Mouse (Mus musculus): ENCODE measurements around the gene Pramef8.
"Not testable (repeated sequence)": the region's sequence is repeated elsewhere in the genome, so short reads cannot be mapped to it uniquely, and the experiment has no call there.

Gene Pramef8

DNA sequence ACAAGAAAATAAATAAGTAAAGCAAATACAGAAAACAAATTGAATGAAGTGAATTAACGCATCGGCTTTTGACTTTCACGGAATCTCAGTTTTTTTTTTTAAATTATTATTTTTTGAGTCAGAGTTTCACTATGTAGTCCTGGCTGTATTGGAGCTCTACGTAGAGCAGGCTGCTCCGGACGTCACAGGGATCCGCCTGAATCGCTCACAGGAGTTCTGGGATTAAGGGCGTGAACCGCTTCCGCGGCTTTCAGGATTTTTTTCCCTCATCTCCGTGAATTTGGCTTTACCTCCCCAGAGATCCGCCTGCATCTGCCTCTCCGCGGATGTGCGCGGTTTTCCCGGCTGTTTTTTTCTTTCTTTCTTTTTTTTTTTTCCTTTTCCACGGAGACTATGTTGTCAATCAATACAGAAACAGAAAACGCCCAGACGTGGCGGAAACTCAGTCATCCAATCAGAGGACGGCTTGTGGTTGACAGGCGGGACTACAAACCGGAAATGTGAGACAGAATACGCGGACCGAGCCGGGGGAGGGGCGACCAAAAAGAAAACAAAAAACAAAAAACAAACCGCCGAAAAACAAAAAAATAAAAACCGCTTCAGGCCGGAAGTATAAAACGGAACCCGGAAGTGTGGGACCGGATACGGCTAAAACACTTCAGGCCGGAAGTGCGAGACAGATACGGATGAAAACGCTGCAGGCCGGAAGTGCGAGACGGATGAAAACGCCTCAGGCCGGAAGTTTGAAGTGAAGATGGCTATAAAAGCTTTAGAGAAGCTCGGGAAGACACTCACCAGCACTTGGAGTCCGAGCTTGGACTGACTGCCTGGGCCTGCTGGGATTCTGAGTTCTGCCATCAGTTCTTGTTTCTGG, at the start of gene Pramef8:
TSS of gene Pramef8 (plus strand) at position 208 of the 874 bp plus-strand sequence.
- ATAC-seq (ENCODE audit: insufficient number of reproducible peaks, low FRiP score, low TSS enrichment), result peak; percentile 97

DNA sequence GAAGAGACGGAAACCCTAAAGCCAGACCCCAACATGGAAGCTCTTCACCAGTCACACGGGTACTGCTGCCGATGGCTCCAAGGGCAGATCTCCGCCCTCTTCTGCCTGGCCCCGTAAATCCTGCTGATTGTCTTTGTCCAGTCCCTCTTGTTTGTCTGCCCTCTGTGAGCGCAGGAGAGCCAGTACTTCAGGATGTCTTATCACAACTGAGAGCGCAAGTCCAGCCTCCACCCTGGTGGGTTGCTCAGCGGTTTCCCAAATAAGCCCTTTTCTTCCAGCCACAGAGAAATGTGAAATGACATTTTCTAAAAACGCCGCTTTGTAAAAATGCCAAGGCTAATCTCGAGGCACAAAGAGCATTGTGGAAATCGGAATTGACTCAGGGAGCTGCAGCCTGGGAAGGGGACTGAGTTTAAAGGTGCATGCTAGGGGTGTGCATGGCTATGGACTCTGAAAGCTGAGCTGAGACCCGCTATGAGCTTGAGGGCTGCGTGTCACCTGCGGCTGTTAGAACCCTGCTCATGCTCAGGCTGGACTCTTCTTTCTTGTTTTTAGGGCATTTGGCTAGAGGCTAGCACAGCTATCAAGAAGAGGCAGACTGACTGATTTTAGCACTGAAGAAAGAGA, 45.7 kb upstream of the Pramef8 start:
- no peak for ATAC-seq (ENCODE audit: insufficient number of reproducible peaks, low FRiP score, low TSS enrichment)

DNA sequence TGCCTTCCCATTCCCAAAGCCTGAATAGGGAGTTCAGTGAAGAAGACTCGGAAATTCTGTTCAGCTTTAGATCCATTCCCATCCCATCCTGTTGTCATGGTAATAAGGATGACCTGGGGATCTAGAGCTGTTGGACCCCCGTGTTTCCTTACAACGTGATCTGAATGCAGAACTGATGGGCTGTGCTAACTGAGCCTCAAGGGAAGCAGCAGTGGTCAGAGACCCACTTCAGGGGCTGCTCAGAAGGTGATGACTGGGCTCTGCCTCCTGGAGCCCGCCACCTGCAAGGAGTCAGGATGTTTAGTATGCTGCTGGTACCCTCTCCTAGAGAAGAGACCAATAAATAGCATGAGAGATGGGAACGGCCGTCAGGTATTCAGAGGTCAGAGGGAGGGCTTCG, 32.7 kb upstream of the Pramef8 start:
- ATAC-seq (ENCODE audit: insufficient number of reproducible peaks, low FRiP score, low TSS enrichment), result no peak

DNA sequence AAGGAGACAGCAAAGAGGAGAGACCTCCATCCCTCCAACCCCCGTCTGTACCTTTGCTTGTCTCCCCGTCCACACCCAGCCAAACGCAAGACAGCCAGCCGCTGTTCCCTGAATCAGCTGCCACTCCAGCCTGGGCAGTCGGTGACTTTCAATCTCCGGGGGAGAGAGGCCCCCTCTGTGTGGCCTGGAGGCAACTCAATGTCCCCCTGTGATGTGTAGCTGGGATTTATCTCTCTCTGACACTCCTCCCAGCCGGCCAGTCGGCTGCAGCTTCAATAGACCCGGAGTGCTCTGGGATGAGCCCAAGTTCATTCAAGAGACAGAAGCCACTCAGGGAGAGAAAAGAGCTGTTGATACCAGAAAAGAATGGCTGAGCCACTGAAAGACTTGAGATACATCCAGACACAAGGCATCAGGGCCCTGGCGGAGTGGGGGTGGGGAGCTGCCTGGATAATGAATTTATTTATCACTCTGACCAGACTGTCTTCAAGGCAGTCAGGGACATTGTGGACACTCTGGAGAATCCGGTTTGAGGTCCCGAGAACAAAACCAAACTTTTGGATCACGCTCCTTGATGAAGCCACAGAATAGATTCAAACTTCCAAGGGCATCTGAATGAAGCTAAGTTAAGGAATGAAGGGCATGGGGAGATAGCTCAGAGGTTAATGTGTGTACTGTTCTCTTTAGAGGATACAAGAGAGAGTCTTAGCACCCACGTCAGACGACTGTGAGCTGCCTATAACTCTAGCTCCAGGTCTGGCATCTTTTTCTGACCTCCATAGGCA, 32.1 kb upstream of the Pramef8 start:
- no peak for ATAC-seq (ENCODE audit: insufficient number of reproducible peaks, low FRiP score, low TSS enrichment)

DNA sequence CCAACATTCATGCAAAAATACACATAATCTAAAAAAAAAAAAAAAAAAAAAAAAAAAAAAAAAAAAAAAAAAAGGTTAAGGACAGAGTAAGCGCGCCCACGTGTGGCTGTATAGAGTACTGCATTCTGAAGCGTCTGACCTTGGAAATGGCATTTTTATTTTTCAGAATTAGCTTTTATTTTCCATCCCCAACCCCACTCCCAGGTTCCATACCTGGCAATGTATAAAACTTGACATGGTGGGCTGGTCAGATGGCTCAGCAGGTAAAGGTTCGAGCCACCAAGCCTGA, 31.6 kb upstream of the Pramef8 start:
- no peak for ATAC-seq (ENCODE audit: insufficient number of reproducible peaks, low FRiP score, low TSS enrichment)

DNA sequence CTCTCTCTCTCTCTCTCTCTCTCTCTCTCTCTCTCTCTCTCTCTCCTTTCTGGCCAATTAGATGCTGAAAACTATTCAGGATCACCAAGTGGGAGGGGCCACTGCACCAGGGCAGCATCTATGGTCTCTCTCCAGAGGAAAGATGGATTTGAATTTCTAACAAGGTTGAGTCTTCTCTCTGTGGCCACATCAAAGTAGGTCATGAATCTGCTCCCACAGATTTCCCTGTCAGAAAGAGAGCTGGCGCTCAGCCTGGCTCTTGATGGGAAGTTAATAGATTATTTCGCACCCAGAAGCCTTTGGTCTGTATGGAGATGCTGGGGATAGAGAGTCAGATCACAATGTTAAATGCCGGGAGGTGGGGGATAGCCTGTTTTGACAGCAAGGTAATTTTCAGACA, 30.1 kb upstream of the Pramef8 start:
- ATAC-seq (ENCODE audit: insufficient number of reproducible peaks, low FRiP score, low TSS enrichment), result peak; percentile 52; the same call in 1 of the 2 replicates

DNA sequence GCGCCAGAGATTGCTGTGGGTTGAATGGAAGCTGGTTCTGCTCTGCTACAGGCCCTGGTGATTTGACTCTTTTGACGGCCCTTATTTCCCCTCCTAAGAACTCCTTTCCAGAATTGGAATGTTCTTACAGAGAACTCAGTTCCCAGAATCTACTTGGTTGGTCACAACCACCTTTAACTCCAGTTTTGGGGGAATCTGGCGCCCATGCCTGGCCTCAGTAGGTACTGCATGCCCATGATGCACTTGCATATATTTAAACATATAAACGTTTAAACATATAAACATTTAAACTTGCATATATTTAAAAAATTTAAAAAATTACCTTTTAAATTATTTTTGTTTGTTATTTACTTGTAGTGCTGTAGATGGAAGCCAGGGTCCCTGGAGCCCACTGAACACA, 28.6 kb upstream of the Pramef8 start:
- no peak for ATAC-seq (ENCODE audit: insufficient number of reproducible peaks, low FRiP score, low TSS enrichment)

DNA sequence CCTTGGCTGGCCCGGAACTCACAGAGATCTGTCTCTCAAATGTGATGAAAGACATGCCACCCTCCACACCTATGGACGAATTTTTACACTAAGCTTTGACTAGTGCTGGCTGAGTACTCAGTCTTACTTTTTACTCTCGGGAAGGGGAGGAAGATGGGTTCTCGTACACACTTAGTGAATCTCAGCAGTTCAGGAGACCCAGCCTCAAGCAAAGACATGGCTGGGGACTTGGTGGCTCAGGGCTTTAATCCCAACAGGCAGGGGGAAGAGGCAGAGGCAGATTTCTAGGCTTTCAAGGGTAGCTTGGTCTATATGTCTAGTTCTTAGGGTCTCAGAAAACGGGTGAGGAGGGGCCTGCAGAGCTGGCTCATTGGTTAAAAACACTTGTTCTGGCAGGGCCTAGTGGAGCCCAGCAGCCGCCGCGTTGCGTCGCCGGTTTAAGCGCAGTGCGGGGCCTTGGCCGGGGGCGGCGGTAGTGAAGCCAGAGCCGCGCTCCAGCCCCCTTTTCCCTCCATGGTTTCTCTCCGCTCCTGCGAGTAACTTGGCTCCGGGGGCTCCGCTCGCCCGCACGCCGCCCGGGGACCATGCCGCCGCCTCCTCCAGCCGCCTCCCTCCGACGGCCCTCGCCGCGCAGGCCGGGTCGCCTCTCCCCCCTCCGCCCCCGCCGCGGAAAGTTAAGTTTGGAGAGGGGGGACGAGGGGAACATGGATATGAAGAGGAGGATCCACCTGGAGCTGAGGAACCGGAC, 23.1 kb upstream of the Pramef8 start:
- peak; percentile 58; the same call in 1 of the 2 replicates for ATAC-seq (ENCODE audit: insufficient number of reproducible peaks, low FRiP score, low TSS enrichment)

DNA sequence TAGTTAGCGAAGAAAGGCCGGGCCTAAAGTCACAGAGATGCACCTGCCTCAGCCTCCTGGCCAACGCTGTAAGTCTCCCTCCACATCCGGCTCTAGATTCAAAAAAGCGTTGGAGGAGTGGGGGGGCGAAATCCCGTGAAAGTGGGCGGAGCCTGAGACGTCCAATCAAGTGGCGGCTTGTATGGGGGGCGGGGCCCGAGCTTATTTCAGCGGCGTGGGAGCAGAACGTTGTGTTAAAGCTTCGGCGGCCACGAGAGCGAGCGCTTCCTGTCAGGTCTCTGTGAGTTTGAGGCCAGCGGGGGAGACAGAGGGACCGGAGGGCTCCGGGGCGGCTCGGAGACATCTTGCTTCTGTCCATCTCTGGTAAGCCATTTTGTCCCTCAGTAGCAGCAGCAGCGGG, 18.0 kb upstream of the Pramef8 start, which contains the start of gene Pramel1:
TSS of gene Pramel1 (plus strand) at position 248 of the 400 bp plus-strand sequence.
- no peak for ATAC-seq (ENCODE audit: insufficient number of reproducible peaks, low FRiP score, low TSS enrichment)

DNA sequence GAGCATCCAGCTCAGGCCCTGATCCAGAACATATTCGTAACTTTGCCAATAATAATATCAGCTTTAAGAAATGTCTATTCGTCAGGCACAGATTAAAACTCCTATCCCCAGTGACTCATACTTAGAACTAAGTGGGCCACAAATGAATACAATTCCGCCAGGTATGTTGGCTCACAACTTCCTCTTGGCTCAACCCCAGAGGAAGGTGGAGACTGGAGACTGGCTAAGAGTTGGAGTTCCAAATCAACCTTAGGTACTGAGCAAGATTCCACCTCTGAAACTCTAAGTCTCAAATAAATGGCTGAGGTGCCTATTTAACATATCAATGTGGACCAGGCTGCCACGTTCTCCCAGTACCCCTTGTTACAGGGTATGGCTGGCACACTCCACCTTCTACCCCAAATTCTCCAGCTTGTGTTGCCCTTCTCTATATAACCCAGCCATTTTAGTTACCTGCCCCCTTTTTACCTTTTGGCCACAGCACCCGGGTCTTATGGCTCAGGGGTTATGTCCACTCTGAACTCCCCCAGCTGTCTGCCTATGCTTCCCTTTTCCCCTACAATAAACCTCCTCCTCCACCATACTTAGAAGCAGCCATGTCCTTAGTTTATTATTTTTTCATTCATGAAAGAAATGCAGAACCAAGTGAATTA, 534 bp upstream of the Pramef8 start:
- ATAC-seq (ENCODE audit: insufficient number of reproducible peaks, low FRiP score, low TSS enrichment), result no peak

DNA sequence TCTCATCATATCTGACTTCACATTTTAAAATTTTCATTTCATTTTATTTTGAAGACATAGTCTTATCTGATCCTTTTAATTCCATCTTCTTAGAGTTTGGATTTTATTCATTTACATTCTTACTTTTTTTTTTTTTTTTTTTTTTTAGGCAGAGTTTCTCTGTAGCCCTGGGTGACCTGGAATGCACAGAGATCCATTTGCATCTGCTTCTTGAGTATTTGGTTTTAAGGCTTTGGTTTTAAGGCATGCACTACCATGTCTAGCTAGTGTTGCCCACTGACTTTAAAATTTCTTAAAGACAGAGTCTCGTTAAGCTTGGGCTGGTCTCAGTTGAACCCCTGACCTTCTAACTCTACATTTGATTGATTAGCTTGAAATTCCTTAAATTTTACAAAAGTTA, 1.4 kb downstream of the Pramef8 start:
- no peak for ATAC-seq (ENCODE audit: insufficient number of reproducible peaks, low FRiP score, low TSS enrichment)

DNA sequence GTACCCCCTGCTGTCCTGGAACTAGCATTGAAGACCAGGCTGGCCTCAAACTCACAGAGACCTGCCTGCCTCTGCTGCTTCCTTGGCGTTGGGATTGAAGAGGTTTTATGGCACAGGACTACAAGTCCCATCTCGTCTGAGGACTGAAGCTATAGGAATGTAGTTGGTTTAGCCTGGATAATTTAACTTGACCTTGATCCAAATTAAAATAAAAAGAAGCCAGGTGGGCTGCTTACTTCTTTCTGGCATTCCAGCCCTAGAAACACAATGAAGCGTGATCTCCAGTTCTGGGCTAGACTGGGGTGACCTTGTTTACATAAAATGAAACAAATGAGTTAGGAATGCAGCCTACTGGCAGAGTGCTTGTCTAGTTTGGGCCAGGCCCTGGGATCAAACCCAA, 1.9 kb downstream of the Pramef8 start:
- no peak for ATAC-seq (ENCODE audit: insufficient number of reproducible peaks, low FRiP score, low TSS enrichment)

DNA sequence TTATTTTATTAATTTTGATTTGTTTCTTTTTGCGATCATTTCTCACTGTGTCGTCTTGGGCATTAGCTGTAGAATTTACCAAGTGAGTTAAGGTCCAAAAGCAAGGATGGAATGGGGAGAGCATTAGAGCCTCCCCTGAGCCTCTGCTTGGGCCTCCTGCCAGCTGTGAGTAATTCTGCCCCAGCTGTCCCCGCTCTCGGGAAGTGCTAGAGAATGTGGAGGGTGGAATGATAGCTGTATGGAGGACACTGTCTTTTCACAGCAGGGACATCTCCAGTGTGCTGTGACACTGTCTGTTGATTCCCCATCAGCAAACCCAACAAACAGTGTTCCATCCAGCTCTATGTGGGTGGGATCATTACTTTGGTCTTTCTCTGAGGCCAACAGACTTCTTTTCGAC, 14.5 kb downstream of the Pramef8 start:
- not testable (repeated sequence) for ATAC-seq (ENCODE audit: insufficient number of reproducible peaks, low FRiP score, low TSS enrichment)

DNA sequence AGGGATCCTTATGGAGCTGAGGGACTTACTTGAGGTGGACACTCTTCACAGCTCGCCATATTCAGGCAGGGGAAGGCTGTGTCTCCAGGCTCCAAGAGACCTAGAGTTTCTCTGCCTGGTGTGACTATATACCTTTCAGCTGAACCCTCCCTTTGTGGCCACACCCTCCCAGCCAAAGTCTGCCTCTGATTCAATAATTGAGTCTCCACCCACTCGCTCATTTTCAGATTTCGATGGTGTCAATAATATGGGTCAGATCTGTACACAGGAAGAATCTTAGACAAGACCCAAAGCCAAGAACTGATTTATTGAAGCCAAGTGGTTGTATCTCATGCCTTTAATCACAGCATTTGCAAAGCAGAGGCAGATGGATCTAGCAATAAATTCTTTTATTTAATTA, 38.0 kb downstream of the Pramef8 start, which contains the start of gene Oog4:
TSS of gene Oog4 (minus strand) at position 101 of the 400 bp plus-strand sequence.
- ATAC-seq (ENCODE audit: insufficient number of reproducible peaks, low FRiP score, low TSS enrichment), result no peak
